ENCODE assay signal across 1 mouse cellular context in the genomic region with DNA sequence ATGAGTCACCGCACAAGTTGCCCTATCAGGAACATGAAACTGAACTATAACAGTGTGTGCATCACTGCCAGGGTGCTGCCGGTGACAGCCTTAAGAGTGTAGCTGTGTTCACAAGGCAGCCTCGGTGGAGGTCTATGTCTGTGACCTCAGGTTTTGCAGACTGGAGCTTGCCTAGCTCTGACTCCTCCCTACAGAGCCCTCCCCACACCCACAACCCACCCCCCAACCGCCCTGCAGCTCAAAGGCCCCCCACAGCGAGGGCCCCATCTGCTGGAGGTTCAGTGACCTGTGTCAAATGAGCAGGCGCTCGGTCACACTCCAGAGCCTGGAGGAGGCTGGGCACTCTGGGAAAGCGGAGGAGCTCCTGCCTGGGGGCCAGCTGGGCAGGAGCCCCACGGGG.
TF ChIP-seq lines count a peak whose summit lies in the region.

No protein-coding gene starts in this region.

TF ChIP-seq in CH12.LX, 34 proteins besides CTCF, POLR2A, EP300 and RAD21 (continued from another document):
- TF ChIP-seq USF1 (IDR thresholded peaks at IDR 0.05; ENCODE audit: low read depth, low read length) = no peak
